Mouse (Mus musculus) hindbrain, embryonic 13.5 days (tissue): ENCODE data around the gene Ddn. TPM values are rescaled to one million over a fixed set of nuclear protein-coding genes. Genes with fewer than 3 reads are reported as not detected.
"Not testable (repeated sequence)": the region's sequence is repeated elsewhere in the genome, so short reads cannot be mapped to it uniquely, and the experiment has no call there.

Experiments
- ATAC-seq: fragments of 200-750 bp; cut with Nextera tagmentation; 2 replicates; pipeline ENCODE4 v1.8.0; 2017; ENCODE audit warnings: moderate TSS enrichment; ENCODE audit not compliant: low FRiP score
- H3K27ac ChIP-seq: fragments of 300-500 bp; sonication (generic); 2 replicates; pipeline ENCODE4 v1.5.1; 2015; ENCODE audit warnings: inconsistent platforms, mild to moderate bottlenecking, moderate library complexity
- H3K27me3 ChIP-seq: fragments of 300-500 bp; sonication (generic); 2 replicates; pipeline ENCODE4 v1.6.1; 2015; ENCODE audit warnings: mild to moderate bottlenecking, inconsistent platforms
- H3K36me3 ChIP-seq: fragments of 300-500 bp; sonication (generic); 2 replicates; pipeline ENCODE4 v1.6.1; 2015; ENCODE audit warnings: mild to moderate bottlenecking, inconsistent platforms
- H3K4me1 ChIP-seq: fragments of 300-500 bp; sonication (generic); replicated peaks from 2 replicates; pipeline ENCODE4 v1.6.1; 2015; ENCODE audit warnings: inconsistent platforms
- H3K4me2 ChIP-seq: fragments of 300-500 bp; sonication (generic); 2 replicates; pipeline ENCODE4 v1.6.1; 2015; ENCODE audit warnings: inconsistent platforms, mild to moderate bottlenecking, moderate library complexity
- H3K4me3 ChIP-seq: fragments of 300-500 bp; sonication (generic); 2 replicates; pipeline ENCODE4 v1.5.1; 2015; ENCODE audit warnings: mild to moderate bottlenecking, inconsistent platforms
- H3K9ac ChIP-seq: fragments of 300-500 bp; sonication (generic); 2 replicates; pipeline ENCODE4 v1.6.1; 2015; ENCODE audit warnings: mild to moderate bottlenecking, inconsistent platforms
- H3K9me3 ChIP-seq: fragments of 300-500 bp; sonication (generic); 2 replicates; pipeline ENCODE4 v1.6.1; 2016; ENCODE audit warnings: inconsistent platforms
- WGBS: fragments of 180-500 bp; shearing (Covaris S2); methylation state at CpG from one replicate; pipeline ENCODE4 v1.1.7; 2015; 5-methylcytosine and 5-hydroxymethylcytosine counted together
- polyA plus RNA-seq: library from polyadenylated mRNA; unstranded; fragments of >200 nt; fragmentation: Nextera tagmentation; extraction: Ambion mirVana; gene quantifications from 2 replicates; pipeline ENCODE4 v1.2.1, GENCODE M21; 2015

Gene Ddn
- polyA plus RNA-seq, 1 experiment from 2014 or later: 0.69 TPM

- Histone ChIP-seq H3K4me1 (no peaks in the 10 kb centered on the region), H3K9ac (no peak overlapping the region), H3K27me3 (no peaks in the 10 kb centered on the region), H3K4me3 (no peak overlapping the region), H3K27ac (no peak overlapping the region), H3K36me3 (peaks cover 45% of the 10 kb centered on the region), H3K4me2 (no peak overlapping the region), H3K9me3 (no peaks in the 10 kb centered on the region)
- 59% methylated on average over 3 of the region's 3 CpGs for WGBS
- ATAC-seq: no peak
These were observed 14.1 kb upstream of the Ddn start for GRCm38 (mm10) chr15:98823434-98823833.

- Histone ChIP-seq H3K27me3 (no peaks in the 10 kb centered on the region), H3K27ac (no peak overlapping the region), H3K9me3 (no peaks in the 10 kb centered on the region), H3K4me3 (no peak overlapping the region), H3K9ac (no peak overlapping the region), H3K4me2 (no peak overlapping the region), H3K36me3 (peaks cover 40% of the 10 kb centered on the region), H3K4me1 (no peaks in the 10 kb centered on the region)
- 93% methylated on average over 5 of the region's 5 CpGs for WGBS
- ATAC-seq: no peak
These were observed 12.9 kb upstream of the Ddn start for GRCm38 (mm10) chr15:98822147-98822546.

- H3K4me1 ChIP-seq: no peaks in the 10 kb centered on the region
- no peak overlapping the region for H3K9ac ChIP-seq
- no peaks in the 10 kb centered on the region for H3K27me3 ChIP-seq
- no peaks in the 10 kb centered on the region for H3K9me3 ChIP-seq
- H3K4me3 ChIP-seq: no peak overlapping the region
- H3K4me2 ChIP-seq: no peak overlapping the region
- no peak for ATAC-seq
- H3K27ac ChIP-seq: no peak overlapping the region
- H3K36me3 ChIP-seq: peaks cover 45% of the 10 kb centered on the region
- 32% methylated on average over 10 of the region's 10 CpGs for WGBS
These were observed 12.1 kb upstream of the Ddn start for GRCm38 (mm10) chr15:98821403-98821802.

DNA sequence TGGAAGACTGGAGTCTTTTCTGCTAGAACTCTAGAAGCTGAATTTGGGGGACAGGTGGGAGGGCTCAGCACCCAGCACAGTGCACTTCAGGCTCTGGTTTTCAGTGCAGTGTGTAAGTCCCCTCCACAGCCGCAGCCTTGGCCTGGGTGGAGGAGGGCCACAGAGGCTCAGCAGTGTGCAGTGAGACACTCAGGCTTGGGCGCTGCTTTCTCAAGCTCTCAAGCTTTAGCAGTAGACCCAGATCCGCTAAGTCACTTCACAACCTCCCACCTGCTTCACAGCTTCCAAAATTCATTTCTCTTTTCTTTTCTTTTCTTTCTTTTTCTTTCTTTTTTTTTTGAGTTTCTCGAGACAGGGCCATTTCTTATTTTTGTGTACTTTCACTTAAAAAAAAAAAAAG is 11.6 kb upstream of the Ddn start:
- Histone ChIP-seq H3K27me3 (no peaks in the 10 kb centered on the region), H3K4me3 (no peak overlapping the region), H3K27ac (no peak overlapping the region), H3K4me1 (no peaks in the 10 kb centered on the region), H3K36me3 (peaks cover 46% of the 10 kb centered on the region), H3K4me2 (no peak overlapping the region), H3K9me3 (no peaks in the 10 kb centered on the region), H3K9ac (no peak overlapping the region)
- no peak for ATAC-seq
- 90% methylated on average over 4 of the region's 4 CpGs for WGBS

DNA sequence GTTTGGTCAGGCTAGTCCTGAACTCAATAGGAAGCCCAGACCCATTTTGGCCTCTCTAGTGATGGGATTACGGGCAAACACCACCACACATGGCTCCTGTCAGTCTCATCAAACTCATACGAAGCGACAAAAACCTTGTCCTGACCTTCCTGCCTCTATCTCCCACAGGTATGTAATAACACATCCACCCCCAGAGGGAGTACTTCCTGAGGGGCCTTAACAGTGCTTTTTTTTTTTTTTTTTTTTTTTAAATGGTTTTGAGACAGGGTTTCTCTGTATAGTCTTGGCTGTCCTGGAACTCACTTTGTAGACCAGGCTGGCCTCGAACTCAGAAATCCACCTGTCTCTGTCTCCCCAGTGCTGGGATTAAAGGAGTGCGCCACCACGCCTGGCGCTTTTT is 8.9 kb upstream of the Ddn start:
- no peaks in the 10 kb centered on the region for H3K9me3 ChIP-seq
- ATAC-seq: no peak
- no peak overlapping the region for H3K27ac ChIP-seq
- H3K27me3 ChIP-seq: no peaks in the 10 kb centered on the region
- no peak overlapping the region for H3K9ac ChIP-seq
- peaks cover 51% of the 10 kb centered on the region for H3K36me3 ChIP-seq
- WGBS: 93% methylated on average over 7 of the region's 7 CpGs
- H3K4me2 ChIP-seq: no peak overlapping the region
- no peak overlapping the region for H3K4me3 ChIP-seq
- no peaks in the 10 kb centered on the region for H3K4me1 ChIP-seq

DNA sequence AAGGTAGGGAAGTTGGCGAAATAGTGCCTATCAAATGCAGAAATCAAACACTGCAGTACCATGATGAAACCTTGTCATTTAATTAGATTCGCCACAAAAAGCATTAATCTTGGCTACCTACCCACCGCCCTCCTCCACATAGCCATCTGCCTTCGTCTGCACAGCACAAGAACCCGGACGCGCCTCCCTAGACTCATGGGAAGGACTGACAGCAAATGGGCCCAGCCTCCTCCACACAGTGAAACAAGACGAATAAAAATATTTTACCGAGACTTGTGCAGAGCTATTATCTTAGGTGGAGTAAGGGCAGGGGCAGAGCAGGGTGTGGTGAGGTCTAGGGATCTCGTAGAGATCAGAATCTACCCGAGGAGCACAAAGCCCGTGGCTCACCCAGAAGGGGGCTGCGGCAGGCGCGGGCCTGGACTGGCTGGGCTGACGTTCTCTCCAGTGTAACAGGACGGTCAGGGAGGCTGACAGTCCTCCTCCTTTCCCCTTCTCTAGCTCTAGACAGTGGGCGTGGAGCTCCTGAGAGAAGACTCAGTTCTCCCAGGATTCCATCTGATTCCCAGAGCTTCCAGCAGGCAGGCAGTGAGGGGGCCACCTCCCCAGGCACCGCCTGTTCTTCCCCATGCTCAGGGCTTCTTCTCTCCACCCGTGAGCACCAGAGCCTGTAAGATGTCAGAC is 3.6 kb upstream of the Ddn start:
- Histone ChIP-seq H3K9ac (no peak overlapping the region), H3K4me1 (peaks cover 16% of the 10 kb centered on the region), H3K27ac (no peak overlapping the region), H3K4me3 (no peak overlapping the region), H3K4me2 (no peak overlapping the region), H3K9me3 (no peaks in the 10 kb centered on the region), H3K36me3 (peaks cover 48% of the 10 kb centered on the region), H3K27me3 (peaks cover 33% of the 10 kb centered on the region)
- no peak for ATAC-seq
- 85% methylated on average over 20 of the region's 20 CpGs for WGBS

DNA sequence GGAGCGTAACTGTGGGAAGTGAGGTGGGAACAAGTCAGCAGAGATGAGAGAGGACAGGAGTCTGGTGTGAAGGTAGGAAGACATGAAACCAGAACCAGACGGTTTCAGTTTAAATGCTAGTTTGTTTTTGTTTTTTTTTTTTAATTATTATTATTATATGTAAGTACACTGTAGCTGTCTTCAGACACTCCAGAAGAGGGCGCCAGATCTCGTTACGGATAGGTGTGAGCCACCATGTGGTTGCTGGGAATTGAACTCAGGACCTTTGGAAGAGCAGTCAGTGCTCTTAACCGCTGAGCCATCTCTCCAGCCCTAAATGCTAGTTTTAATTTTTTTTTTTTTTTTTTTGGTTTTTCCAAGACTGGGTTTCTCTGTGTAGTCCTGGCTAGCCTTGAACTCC is 922 bp upstream of the Ddn start:
- H3K9ac ChIP-seq, H3K4me3 ChIP-seq, H3K27ac ChIP-seq, H3K4me2 ChIP-seq, ATAC-seq, H3K9me3 ChIP-seq: not testable (repeated sequence)
- Histone ChIP-seq H3K36me3 (peaks cover 37% of the 10 kb centered on the region), H3K4me1 (peaks cover 42% of the 10 kb centered on the region), H3K27me3 (peaks cover 60% of the 10 kb centered on the region)
- 77% methylated on average over 6 of the region's 6 CpGs for WGBS

- H3K27me3 ChIP-seq: peaks cover 74% of the 10 kb centered on the region
- peak overlapping the region; percentile 48 for H3K4me3 ChIP-seq
- H3K9ac ChIP-seq: peak overlapping the region; percentile 68
- 4% methylated on average over 6 of the region's 6 CpGs for WGBS
- H3K27ac ChIP-seq: no peak overlapping the region
- H3K36me3 ChIP-seq: peaks cover 24% of the 10 kb centered on the region
- peak overlapping the region; percentile 77 for H3K4me2 ChIP-seq
- peaks cover 54% of the 10 kb centered on the region for H3K4me1 ChIP-seq
- ATAC-seq: no peak
- no peaks in the 10 kb centered on the region for H3K9me3 ChIP-seq
These were observed 597 bp downstream of the Ddn start for GRCm38 (mm10) chr15:98808651-98809134.

DNA sequence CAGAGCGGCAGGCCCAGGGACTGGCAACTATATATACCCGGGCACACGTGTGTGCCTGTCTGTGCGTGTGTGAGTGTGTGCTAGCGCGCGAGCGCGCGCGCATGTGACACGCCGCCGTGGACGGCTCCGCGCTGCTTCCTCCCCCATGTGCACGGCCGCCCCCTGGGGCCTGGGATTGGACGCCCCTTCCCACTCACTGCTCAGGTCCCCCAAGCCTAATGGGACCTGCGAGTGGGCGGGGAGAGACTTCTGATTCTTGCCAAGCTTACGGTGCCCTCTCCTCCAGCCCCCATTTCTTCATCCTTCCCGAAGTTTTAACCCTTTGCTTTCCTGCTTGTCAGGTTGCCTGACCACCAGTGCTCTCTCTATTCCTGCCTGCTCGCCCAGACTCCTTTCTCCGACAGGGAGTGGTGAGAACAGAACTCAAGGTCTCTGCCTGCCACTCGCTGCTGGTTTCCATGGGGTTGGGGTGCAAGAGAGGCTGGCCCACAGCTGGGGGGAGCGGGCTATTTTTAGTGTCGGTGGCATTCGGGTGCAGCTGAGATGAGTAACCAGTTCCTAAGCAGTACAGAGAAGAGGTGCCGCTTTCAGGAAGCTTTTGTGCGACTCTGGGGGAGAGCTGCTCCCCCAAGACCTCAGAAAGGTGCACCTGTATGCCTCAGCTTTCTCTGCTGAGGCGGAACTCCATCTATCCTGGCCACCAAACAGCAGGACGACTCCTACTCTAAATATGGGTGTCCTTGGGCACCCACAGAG is 1.2 kb downstream of the Ddn start:
- H3K4me2 ChIP-seq: peak overlapping the region; percentile 77
- WGBS: 2% methylated on average over 21 of the region's 34 CpGs
- ATAC-seq: peak; percentile 47; the same call in 1 of the 2 replicates

DNA sequence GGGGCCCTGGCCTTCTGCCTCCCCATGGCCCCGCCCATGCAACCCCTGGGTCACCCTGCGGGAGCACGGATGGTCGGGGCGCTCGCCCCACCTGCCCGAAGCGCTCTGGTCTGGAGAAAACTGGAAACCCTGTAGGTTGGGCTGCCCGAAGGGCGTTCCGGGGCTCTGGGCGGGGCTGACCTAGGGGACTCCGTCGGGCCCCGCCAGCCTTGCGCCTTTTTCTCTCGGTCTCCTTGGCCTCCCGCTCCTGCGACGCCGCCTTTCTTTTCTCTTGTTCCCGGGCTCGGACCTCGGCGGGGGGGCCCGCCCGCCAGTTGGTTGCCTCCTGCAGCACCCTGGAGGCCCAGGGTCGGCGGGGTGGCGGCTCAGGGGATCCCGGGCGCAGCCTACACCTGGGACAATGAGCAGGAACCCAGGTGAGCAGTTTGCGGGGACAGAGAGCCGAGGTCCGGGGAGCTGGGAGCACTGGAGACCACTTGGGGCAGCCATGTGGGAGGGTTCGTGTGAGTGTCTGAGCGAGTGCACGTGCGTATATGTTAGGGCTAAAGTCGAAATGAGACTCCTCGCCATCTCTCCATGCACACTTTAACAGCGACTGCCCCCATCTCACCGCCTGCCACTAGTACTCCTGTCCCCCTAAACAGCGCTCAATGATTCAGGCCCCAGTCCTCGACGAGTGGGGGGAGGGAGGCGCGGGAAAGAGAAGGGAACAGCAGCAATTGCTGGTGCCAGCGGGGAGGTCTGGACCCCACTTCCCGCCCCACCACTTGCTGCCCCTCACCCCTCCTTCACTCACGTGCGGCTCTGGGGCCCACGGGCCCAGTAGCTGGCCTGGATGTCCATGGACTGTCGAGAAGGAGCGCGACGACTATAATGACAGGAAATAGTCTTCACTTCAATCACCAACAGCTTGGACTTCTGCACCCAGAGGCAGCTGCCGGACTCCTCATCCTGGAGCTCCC is 2.2 kb downstream of the Ddn start:
- peaks cover 54% of the 10 kb centered on the region for H3K4me1 ChIP-seq
- peaks cover 9% of the 10 kb centered on the region; the same call in 1 of the 2 replicates for H3K36me3 ChIP-seq
- peak overlapping the region; percentile 48 for H3K4me3 ChIP-seq
- 0 out of 2 replicates have a peak, but pooled peaks have one; percentile 6 for ATAC-seq
- under 1% methylated on average over 56 of the region's 58 CpGs for WGBS
- H3K27me3 ChIP-seq: peaks cover 90% of the 10 kb centered on the region
- peak overlapping the region; percentile 77 for H3K4me2 ChIP-seq
- H3K27ac ChIP-seq: no peak overlapping the region
- H3K9me3 ChIP-seq: no peaks in the 10 kb centered on the region
- H3K9ac ChIP-seq: peak overlapping the region; percentile 68; the same call in 1 of the 2 replicates

More for the DNA sequence above, 1.2 kb downstream of the Ddn start:
- peaks cover 80% of the 10 kb centered on the region for H3K27me3 ChIP-seq
- H3K4me3 ChIP-seq: peak overlapping the region; percentile 48
- peaks cover 18% of the 10 kb centered on the region for H3K36me3 ChIP-seq
- no peaks in the 10 kb centered on the region for H3K9me3 ChIP-seq
- peaks cover 54% of the 10 kb centered on the region for H3K4me1 ChIP-seq
- H3K9ac ChIP-seq: peak overlapping the region; percentile 68
- no peak overlapping the region for H3K27ac ChIP-seq

DNA sequence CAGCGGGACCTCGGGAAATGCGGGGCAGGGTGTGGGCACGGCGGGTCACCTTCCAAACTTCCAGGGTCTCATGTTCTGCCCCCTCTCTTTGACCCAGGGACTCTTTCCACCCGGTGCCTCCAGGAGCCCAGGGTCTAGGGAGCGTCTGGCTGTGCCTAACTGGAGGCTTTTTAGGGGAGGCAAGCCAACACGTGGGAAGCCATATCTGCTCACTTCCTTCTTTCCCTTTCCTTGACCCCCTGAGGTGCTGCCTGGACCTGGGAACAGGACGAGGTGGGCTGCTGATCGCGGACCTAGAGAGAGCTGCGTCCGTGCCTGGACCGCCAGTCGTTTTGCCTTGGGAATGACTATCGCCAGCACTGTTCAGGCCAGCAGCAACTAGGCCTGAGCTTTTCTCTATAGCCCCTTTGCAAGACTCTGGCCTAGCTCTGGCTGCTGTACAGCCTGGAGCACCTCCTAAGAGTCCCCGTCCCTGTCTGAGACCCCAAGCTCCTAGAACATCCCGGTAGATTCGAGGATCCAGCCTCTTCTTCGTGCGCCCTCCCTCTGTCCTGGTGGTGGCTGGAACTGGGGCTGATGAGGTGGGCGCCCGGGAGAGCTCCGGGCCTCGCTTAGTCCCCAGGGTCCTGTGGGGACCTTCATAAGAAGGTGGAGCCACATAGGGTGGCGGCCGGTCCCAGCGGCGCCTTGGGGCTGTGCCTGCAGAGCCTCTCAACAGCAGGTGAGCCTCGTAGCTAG is 3.0 kb downstream of the Ddn start:
- Histone ChIP-seq H3K9ac (peak overlapping the region; percentile 76; the same call in 1 of the 2 replicates), H3K4me3 (peak overlapping the region; percentile 48), H3K36me3 (0 out of 2 replicates have a peak, but pooled peaks cover 3% of the 10 kb centered on the region), H3K4me2 (peak overlapping the region; percentile 77), H3K9me3 (no peaks in the 10 kb centered on the region), H3K27ac (peak overlapping the region; percentile 30; the same call in 1 of the 2 replicates), H3K4me1 (peaks cover 54% of the 10 kb centered on the region), H3K27me3 (peaks cover 99% of the 10 kb centered on the region)
- no peak for ATAC-seq
- 6% methylated on average over 30 of the region's 30 CpGs for WGBS
